Mouse (Mus musculus): ENCODE results near the gene Dusp16. TPM values are rescaled to one million over a fixed set of nuclear protein-coding genes. Genes with fewer than 3 reads are reported as not detected.
A peak's percentile ranks its signal among the peaks of the same experiment; 100 is the strongest.

The Dusp16 gene
- polyA plus RNA-seq (2015; fragmentation: Nextera tagmentation; extraction: Ambion mirVana) = 9.7 and 10.9 TPM in 2 replicates

- Histone ChIP-seq H3K4me1 (replicated peaks; ENCODE audit: control insufficient read depth, insufficient read depth, low read length) (peaks cover 11% of the 10 kb centered on the region), H3K4me3 (ENCODE audit: low read length) (peak within 1 kb of the TSS; percentile 79), H3K4me2 (ENCODE audit: low read depth, low read length) (peak within 1 kb of the TSS; percentile 66), H3K27ac (ENCODE audit: low read length) (peak within 1 kb of the TSS; percentile 99), H3K36me3 (ENCODE audit: control insufficient read depth, insufficient read depth, low read length) (no peaks in the 10 kb centered on the region), H3K27me3 (ENCODE audit: control insufficient read depth, insufficient read depth, low read depth, low read length) (no peaks in the 10 kb centered on the region), H3K9me3 (ENCODE audit: control insufficient read depth, low read length) (no peaks in the 10 kb centered on the region), H3K9ac (ENCODE audit: low read length) (peak within 1 kb of the TSS; percentile 95)
- WGBS = 0% methylated on average over 46 of the region's 108 CpGs
- peak; percentile 92 for ATAC-seq (ENCODE audit: low read depth)
Measured at GRCm38 (mm10) chr6:134792141-134793045, at the start of gene Dusp16. TSS of gene Dusp16 (minus strand) at chr6:134792625.

GRCm38 (mm10) chr6:134840346-134840745, 47.9 kb upstream of the Dusp16 start:
- Histone ChIP-seq H3K4me3 (ENCODE audit: low read length) (no peak overlapping the region), H3K36me3 (ENCODE audit: control insufficient read depth, insufficient read depth, low read length) (no peaks in the 10 kb centered on the region), H3K4me2 (ENCODE audit: low read depth, low read length) (no peak overlapping the region), H3K9me3 (ENCODE audit: control insufficient read depth, low read length) (no peaks in the 10 kb centered on the region), H3K27me3 (ENCODE audit: control insufficient read depth, insufficient read depth, low read depth, low read length) (no peaks in the 10 kb centered on the region), H3K27ac (ENCODE audit: low read length) (no peak overlapping the region), H3K9ac (ENCODE audit: low read length) (no peak overlapping the region), H3K4me1 (replicated peaks; ENCODE audit: control insufficient read depth, insufficient read depth, low read length) (no peaks in the 10 kb centered on the region)
- WGBS = 79% methylated on average over 2 of the region's 2 CpGs
- no peak for ATAC-seq (ENCODE audit: low read depth)

GRCm38 (mm10) chr6:134838111-134838510, 45.7 kb upstream of the Dusp16 start:
- Histone ChIP-seq H3K27me3 (ENCODE audit: control insufficient read depth, insufficient read depth, low read depth, low read length) (no peaks in the 10 kb centered on the region), H3K9ac (ENCODE audit: low read length) (no peak overlapping the region), H3K27ac (ENCODE audit: low read length) (no peak overlapping the region), H3K36me3 (ENCODE audit: control insufficient read depth, insufficient read depth, low read length) (no peaks in the 10 kb centered on the region), H3K4me2 (ENCODE audit: low read depth, low read length) (no peak overlapping the region), H3K4me3 (ENCODE audit: low read length) (no peak overlapping the region), H3K9me3 (ENCODE audit: control insufficient read depth, low read length) (no peaks in the 10 kb centered on the region), H3K4me1 (replicated peaks; ENCODE audit: control insufficient read depth, insufficient read depth, low read length) (no peaks in the 10 kb centered on the region)
- ATAC-seq (ENCODE audit: low read depth) = no peak
- WGBS = 83% methylated on average over 4 of the region's 4 CpGs

GRCm38 (mm10) chr6:134834585-134835251, 42.3 kb upstream of the Dusp16 start:
- Histone ChIP-seq H3K36me3 (ENCODE audit: control insufficient read depth, insufficient read depth, low read length) (no peaks in the 10 kb centered on the region), H3K9me3 (ENCODE audit: control insufficient read depth, low read length) (no peaks in the 10 kb centered on the region), H3K4me1 (replicated peaks; ENCODE audit: control insufficient read depth, insufficient read depth, low read length) (peaks cover 2% of the 10 kb centered on the region; the same call in 1 of the 2 replicates), H3K27me3 (ENCODE audit: control insufficient read depth, insufficient read depth, low read depth, low read length) (no peaks in the 10 kb centered on the region), H3K9ac (ENCODE audit: low read length) (no peak overlapping the region), H3K4me3 (ENCODE audit: low read length) (no peak overlapping the region), H3K4me2 (ENCODE audit: low read depth, low read length) (no peak overlapping the region), H3K27ac (ENCODE audit: low read length) (no peak overlapping the region)
- 80% methylated on average over 9 of the region's 9 CpGs for WGBS
- ATAC-seq (ENCODE audit: low read depth) = no peak

- no peak for ATAC-seq (ENCODE audit: low read depth)
- 1% methylated on average over 10 of the region's 10 CpGs for WGBS
- H3K36me3 ChIP-seq (ENCODE audit: control insufficient read depth, insufficient read depth, low read length) = no peaks in the 10 kb centered on the region
Measured at GRCm38 (mm10) chr6:134830776-134831175, 38.4 kb upstream of the Dusp16 start.

GRCm38 (mm10) chr6:134829786-134830700, 37.6 kb upstream of the Dusp16 start, which contains the start of gene Crebl2:
TSS of gene Crebl2 (plus strand) at chr6:134830154.
- Histone ChIP-seq H3K9me3 (ENCODE audit: control insufficient read depth, low read length) (no peaks in the 10 kb centered on the region), H3K36me3 (ENCODE audit: control insufficient read depth, insufficient read depth, low read length) (no peaks in the 10 kb centered on the region), H3K9ac (ENCODE audit: low read length) (peak within 1 kb of the TSS; percentile 77), H3K27ac (ENCODE audit: low read length) (peak within 1 kb of the TSS; percentile 95), H3K4me2 (ENCODE audit: low read depth, low read length) (peak within 1 kb of the TSS; percentile 89), H3K27me3 (ENCODE audit: control insufficient read depth, insufficient read depth, low read depth, low read length) (no peaks in the 10 kb centered on the region), H3K4me3 (ENCODE audit: low read length) (peak within 1 kb of the TSS; percentile 72), H3K4me1 (replicated peaks; ENCODE audit: control insufficient read depth, insufficient read depth, low read length) (peaks cover 10% of the 10 kb centered on the region)
- peak; percentile 97 for ATAC-seq (ENCODE audit: low read depth)
- WGBS = under 1% methylated on average over 49 of the region's 58 CpGs

More at GRCm38 (mm10) chr6:134830776-134831175, 38.4 kb upstream of the Dusp16 start:
- Histone ChIP-seq H3K4me2 (ENCODE audit: low read depth, low read length) (peak overlapping the region; percentile 89), H3K4me3 (ENCODE audit: low read length) (peak overlapping the region; percentile 72), H3K9me3 (ENCODE audit: control insufficient read depth, low read length) (no peaks in the 10 kb centered on the region), H3K9ac (ENCODE audit: low read length) (peak overlapping the region; percentile 75), H3K4me1 (replicated peaks; ENCODE audit: control insufficient read depth, insufficient read depth, low read length) (peaks cover 10% of the 10 kb centered on the region), H3K27me3 (ENCODE audit: control insufficient read depth, insufficient read depth, low read depth, low read length) (no peaks in the 10 kb centered on the region), H3K27ac (ENCODE audit: low read length) (peak overlapping the region; percentile 93)

- Histone ChIP-seq H3K27me3 (ENCODE audit: control insufficient read depth, insufficient read depth, low read depth, low read length) (no peaks in the 10 kb centered on the region), H3K4me3 (ENCODE audit: low read length) (no peak overlapping the region), H3K36me3 (ENCODE audit: control insufficient read depth, insufficient read depth, low read length) (no peaks in the 10 kb centered on the region), H3K4me1 (replicated peaks; ENCODE audit: control insufficient read depth, insufficient read depth, low read length) (no peaks in the 10 kb centered on the region), H3K9me3 (ENCODE audit: control insufficient read depth, low read length) (no peaks in the 10 kb centered on the region), H3K27ac (ENCODE audit: low read length) (no peak overlapping the region), H3K9ac (ENCODE audit: low read length) (no peak overlapping the region), H3K4me2 (ENCODE audit: low read depth, low read length) (no peak overlapping the region)
- 67% methylated on average over 10 of the region's 10 CpGs for WGBS
- no peak for ATAC-seq (ENCODE audit: low read depth)
Measured at GRCm38 (mm10) chr6:134822844-134823243, 30.4 kb upstream of the Dusp16 start.

- Histone ChIP-seq H3K4me3 (ENCODE audit: low read length) (no peak overlapping the region), H3K36me3 (ENCODE audit: control insufficient read depth, insufficient read depth, low read length) (no peaks in the 10 kb centered on the region), H3K9ac (ENCODE audit: low read length) (no peak overlapping the region), H3K27me3 (ENCODE audit: control insufficient read depth, insufficient read depth, low read depth, low read length) (no peaks in the 10 kb centered on the region), H3K4me1 (replicated peaks; ENCODE audit: control insufficient read depth, insufficient read depth, low read length) (no peaks in the 10 kb centered on the region), H3K27ac (ENCODE audit: low read length) (no peak overlapping the region), H3K9me3 (ENCODE audit: control insufficient read depth, low read length) (no peaks in the 10 kb centered on the region), H3K4me2 (ENCODE audit: low read depth, low read length) (no peak overlapping the region)
- peak; percentile 34; the same call in 1 of the 2 replicates for ATAC-seq (ENCODE audit: low read depth)
- WGBS = 27% methylated on average over 6 of the region's 6 CpGs
Measured at GRCm38 (mm10) chr6:134820411-134820810, 28.0 kb upstream of the Dusp16 start.
